ENCODE assay signal across 14 mouse cellular contexts in genomic region chr10:58350600-58350999, GRCm38 (mm10). TPM values are rescaled to one million over a fixed set of nuclear protein-coding genes. Genes with fewer than 3 reads are reported as not detected.
DNase-seq lines count a peak whose midpoint lies in the region; ATAC-seq and TF ChIP-seq lines count a peak whose summit lies in the region.
"Had no signal": no experiment of that assay in that cellular context is flagged by ENCODE, and none has a peak within 500 bp of the region (broad histone marks: within the 10 kb centered on the region; RNA-seq: fewer than 3 reads in every experiment).

No protein-coding gene starts in this region.

- H3K4me3 ChIP-seq in liver, embryonic 12.5 days = no peak overlapping the region
- no peak overlapping the region for H3K4me3 ChIP-seq in liver, embryonic 11.5 days (ENCODE audit: low read depth, low read length)
- no peak overlapping the region for H3K4me3 ChIP-seq in CH12.LX (replicated peaks in 1 of 3; ENCODE audit: low read depth in 2 of 3, low read length in 2 of 3, poor library complexity in 1 of 3)
- no peak overlapping the region for H3K4me3 ChIP-seq in liver, embryonic 16.5 days (ENCODE audit: low read depth, low read length)
- no peak overlapping the region for H3K4me3 ChIP-seq in small intestine, adult 2 months (ENCODE audit: low read depth, low read length)
- H3K4me3 ChIP-seq: midbrain, embryonic 10.5 days had no signal

- no peak for TF ChIP-seq POLR2A in CH12.LX (IDR thresholded peaks at IDR 0.05; ENCODE audit: low read depth, low read length)
- TF ChIP-seq POLR2A in small intestine, adult 2 months (IDR thresholded peaks at IDR 0.05; ENCODE audit: low read depth, low read length) = no peak

- dilution Hi-C loops in CH12.LX (cut with MboI; ENCODE audit: extremely low pct_ligation_motif_present, extremely low pct_unique_long_range_greater_than_20kb, low sequenced_read_pairs) = no loop called here

- H3K4me1 ChIP-seq in liver, embryonic 12.5 days = peaks cover 62% of the 10 kb centered on the region
- H3K4me1 ChIP-seq in liver, embryonic 11.5 days (replicated peaks; ENCODE audit: control insufficient read depth, insufficient read depth, low read length) = peaks cover 29% of the 10 kb centered on the region
- H3K4me1 ChIP-seq in CH12.LX (ENCODE audit: control insufficient read depth in 1 of 2, insufficient read depth in 2 of 2) = peaks cover 8 to 65% of the 10 kb centered on the region in 2 experiments
- peaks cover 15% of the 10 kb centered on the region for H3K4me1 ChIP-seq in liver, embryonic 16.5 days (ENCODE audit: control insufficient read depth, low read depth, low read length)
- H3K4me1 ChIP-seq in small intestine, adult 2 months (ENCODE audit: control insufficient read depth, insufficient read depth, insufficient read length, low read length) = peaks cover 10% of the 10 kb centered on the region

- peak overlapping the region; percentile 20; the same call in 1 of the 2 replicates for H3K27ac ChIP-seq in liver, embryonic 12.5 days
- H3K27ac ChIP-seq in liver, embryonic 11.5 days (ENCODE audit: low read depth, low read length) = no peak overlapping the region; the same call in 1 of the 2 replicates
- H3K27ac ChIP-seq in CH12.LX (ENCODE audit: insufficient read depth, low read depth) = peak overlapping the region; percentile 91
- peak overlapping the region; percentile 58; the same call in 1 of the 2 replicates for H3K27ac ChIP-seq in liver, embryonic 16.5 days (ENCODE audit: low read length)
- 0 out of 2 replicates have a peak overlapping the region, but pooled peaks have one; percentile 12 for H3K27ac ChIP-seq in small intestine, adult 2 months (ENCODE audit: insufficient read depth, low read depth, low read length)
- H3K27ac ChIP-seq: liver, embryonic 14.5 days; midbrain, embryonic 10.5 days had no signal

- H3K9me3 ChIP-seq in liver, embryonic 12.5 days (replicated peaks) = no peaks in the 10 kb centered on the region
- no peaks in the 10 kb centered on the region for H3K9me3 ChIP-seq in liver, embryonic 11.5 days (ENCODE audit: control insufficient read depth, low read length)
- peaks cover 3% of the 10 kb centered on the region for H3K9me3 ChIP-seq in CH12.LX (replicated peaks; ENCODE audit: low read length)
- H3K9me3 ChIP-seq in liver, embryonic 16.5 days (replicated peaks; ENCODE audit: control insufficient read depth, low read length) = no peaks in the 10 kb centered on the region
- H3K9me3 ChIP-seq: midbrain, embryonic 10.5 days had no signal

- DNase-seq in liver, embryonic 11.5 days (ENCODE audit: low spot score) = no peak
- DNase-seq in CH12.LX (ENCODE audit: extremely low read depth) = no peak
- DNase-seq in kidney, postnatal 14 days = no peak
- no peak for DNase-seq in cerebellum, adult 18-20 months
- no peak for DNase-seq in left cerebral cortex, adult 18-20 months (ENCODE audit: low spot score in 2 of 2)
- DNase-seq: adrenal gland, postnatal 14 days; forebrain, postnatal 0 days; kidney, adult 9 months; spleen, adult 18-20 months had no signal

- no peak overlapping the region for H3K9ac ChIP-seq in liver, embryonic 12.5 days
- no peak overlapping the region for H3K9ac ChIP-seq in liver, embryonic 11.5 days (ENCODE audit: low read depth, low read length)
- H3K9ac ChIP-seq in CH12.LX (ENCODE audit: insufficient read depth, low read depth) = no peak overlapping the region
- H3K9ac ChIP-seq in liver, embryonic 16.5 days (ENCODE audit: low read depth, low read length) = no peak overlapping the region
- H3K9ac ChIP-seq: forebrain, postnatal 0 days; liver, embryonic 14.5 days had no signal

- no peak for TF ChIP-seq CTCF in CH12.LX (conservative IDR thresholded peaks at IDR 0.05 in 1 of 2, IDR thresholded peaks at IDR 0.05 in 1 of 2; ENCODE audit: low read depth in 2 of 2, low read length in 2 of 2)
- no peak for TF ChIP-seq CTCF in small intestine, adult 2 months (IDR thresholded peaks at IDR 0.05; ENCODE audit: extremely low read depth, insufficient read length, insufficient replicate concordance, low read depth, low read length)

- in situ Hi-C loops in CH12.LX (cut with MboI; ENCODE audit: low pct_ligation_motif_present, low pct_unique_long_range_greater_than_20kb, low sequenced_read_pairs) = no loop called here

- H3K4me2 ChIP-seq in liver, embryonic 12.5 days = no peak overlapping the region
- H3K4me2 ChIP-seq in liver, embryonic 11.5 days = no peak overlapping the region
- H3K4me2 ChIP-seq in CH12.LX (ENCODE audit: insufficient read depth, low read depth, poor library complexity, severe bottlenecking) = peak overlapping the region; percentile 99
- H3K4me2 ChIP-seq in liver, embryonic 16.5 days (ENCODE audit: low read depth, low read length) = peak overlapping the region; percentile 2; the same call in 1 of the 2 replicates

- WGBS in liver, embryonic 12.5 days (ENCODE audit: insufficient replicate concordance) = 28% methylated on average over 3 of the region's 3 CpGs
- WGBS in liver, embryonic 11.5 days = 59% methylated on average over 3 of the region's 3 CpGs
- 41% methylated on average over 3 of the region's 3 CpGs for WGBS in liver, embryonic 16.5 days (ENCODE audit: insufficient replicate concordance)
- 78% methylated on average over 3 of the region's 3 CpGs for WGBS in small intestine, adult 2 months

- no peaks in the 10 kb centered on the region; the same call in 1 of the 2 replicates for H3K36me3 ChIP-seq in liver, embryonic 12.5 days
- no peaks in the 10 kb centered on the region for H3K36me3 ChIP-seq in liver, embryonic 11.5 days (ENCODE audit: control insufficient read depth, insufficient read depth, low read length)
- H3K36me3 ChIP-seq in CH12.LX (replicated peaks in 1 of 2; ENCODE audit: control insufficient read depth in 1 of 2, insufficient read depth in 1 of 2, low read length in 1 of 2) = peaks cover 0 to 5% of the 10 kb centered on the region in 2 experiments
- H3K36me3 ChIP-seq in liver, embryonic 16.5 days (ENCODE audit: control insufficient read depth, insufficient read depth) = no peaks in the 10 kb centered on the region
- no peaks in the 10 kb centered on the region; the same call in 1 of the 2 replicates for H3K36me3 ChIP-seq in small intestine, adult 2 months (ENCODE audit: control insufficient read depth, insufficient read depth, low read length)

- H3K27me3 ChIP-seq in liver, embryonic 12.5 days (replicated peaks) = no peaks in the 10 kb centered on the region
- no peaks in the 10 kb centered on the region for H3K27me3 ChIP-seq in liver, embryonic 11.5 days (replicated peaks; ENCODE audit: control insufficient read depth, insufficient read depth, low read length)
- H3K27me3 ChIP-seq in CH12.LX (replicated peaks) = no peaks in the 10 kb centered on the region
- H3K27me3 ChIP-seq in liver, embryonic 16.5 days (ENCODE audit: control insufficient read depth, insufficient read depth, low read depth, low read length) = no peaks in the 10 kb centered on the region
- no peaks in the 10 kb centered on the region for H3K27me3 ChIP-seq in small intestine, adult 2 months (ENCODE audit: control insufficient read depth, insufficient read depth, low read length)

- H3K79me2 ChIP-seq in CH12.LX (replicated peaks; ENCODE audit: control insufficient read depth, extremely low read depth, insufficient read depth, poor library complexity, severe bottlenecking) = peaks cover 32% of the 10 kb centered on the region

- TF ChIP-seq EP300 in CH12.LX (IDR thresholded peaks at IDR 0.05; ENCODE audit: low read length) = peak; percentile 46

- no peak for TF ChIP-seq RAD21 in CH12.LX (IDR thresholded peaks at IDR 0.05; ENCODE audit: low read depth, low read length)

- no peak for ATAC-seq in liver, embryonic 12.5 days
- no peak for ATAC-seq in liver, embryonic 11.5 days (replicated peaks; ENCODE audit: low FRiP score)
- ATAC-seq in liver, embryonic 16.5 days (ENCODE audit: low read depth) = no peak
- ATAC-seq: forebrain, postnatal 0 days had no signal

TF ChIP-seq in CH12.LX, 34 proteins besides CTCF, POLR2A, EP300 and RAD21:
- TF ChIP-seq CHD2 (IDR thresholded peaks at IDR 0.05; ENCODE audit: low read length) (peak; percentile 76), MEF2A (IDR thresholded peaks at IDR 0.05; ENCODE audit: borderline replicate concordance, low read depth, low read length) (0 out of 2 replicates have a peak, but pooled peaks have one; percentile 43), IRF4 (IDR thresholded peaks at IDR 0.05; ENCODE audit: low read depth, low read length) (peak; percentile 27; the same call in 1 of the 2 replicates), MAX (IDR thresholded peaks at IDR 0.05; ENCODE audit: low read length) (no peak), ETS1 (conservative IDR thresholded peaks at IDR 0.05; ENCODE audit: low read depth, low read length) (peak; percentile 65), TCF12 (IDR thresholded peaks at IDR 0.05; ENCODE audit: low read depth, low read length) (peak; percentile 46; the same call in 1 of the 2 replicates), PAX5 (IDR thresholded peaks at IDR 0.05; ENCODE audit: low read length) (no peak), USF1 (IDR thresholded peaks at IDR 0.05; ENCODE audit: low read depth, low read length) (no peak)
TF ChIP-seq in CH12.LX: peak in this region for 5.

RNA-seq across cellular contexts. Expression of gene Lims1, which starts 27.3 kb away (rescaled TPM):
- polyA plus RNA-seq in liver, embryonic 12.5 days (2016; fragmentation: Nextera tagmentation; extraction: Ambion mirVana) = 112 and 121 TPM in 2 replicates
- 110 and 131 TPM in 2 replicates for polyA plus RNA-seq in liver, embryonic 11.5 days (2014; fragmentation: Nextera tagmentation; extraction: Ambion mirVana)
- total RNA-seq in CH12.LX (2012; rRNA removed) (37.0 and 40.7 TPM in 2 replicates), CH12.LX (2014; rRNA removed) (74.7 and 85.6 TPM in 2 replicates)
- polyA plus RNA-seq in CH12.LX (2012; ENCODE audit: insufficient read length, low read depth) = 34.7 and 40.4 TPM in 2 replicates
- polyA plus RNA-seq in liver, embryonic 16.5 days (2015; fragmentation: Nextera tagmentation; extraction: Ambion mirVana) = 80.0 and 83.8 TPM in 2 replicates
- polyA plus RNA-seq in small intestine, adult 2 months (2012; rRNA removed) = 3.5 and 4.5 TPM in 2 replicates
- total RNA-seq in left cerebral cortex, adult 18-20 months (2021) = 10 to 100 TPM; 22.1 to 22.7 TPM

Comparison
In these comparisons a context has a peak if more than half of its experiments do, and no peak if none do; other contexts are left out.
1. H3K4me2 ChIP-seq: peak in CH12.LX (single experiment) and liver, embryonic 16.5 days (single experiment); none in liver, embryonic 12.5 days (single experiment) and liver, embryonic 11.5 days (single experiment).